Mouse (Mus musculus): ENCODE measurements around the gene Kif26b. TPM values are rescaled to one million over a fixed set of nuclear protein-coding genes. Genes with fewer than 3 reads are reported as not detected.

Gene Kif26b
- polyA plus RNA-seq, 1 experiment from 2014 or later: 1.8 TPM

Other genes starting within 250 kb of the Kif26b start
- 107 and 139 TPM in 2 replicates for gene Cox20, start 210.0 kb upstream of the Kif26b start, polyA plus RNA-seq (2015; fragmentation: Nextera tagmentation; extraction: Ambion mirVana)
- 110 and 162 TPM in 2 replicates for gene Hnrnpu, start 191.3 kb upstream of the Kif26b start, polyA plus RNA-seq (2015; fragmentation: Nextera tagmentation; extraction: Ambion mirVana)
- 5.7 and 6.6 TPM in 2 replicates for gene Efcab2, start 123.0 kb upstream of the Kif26b start, polyA plus RNA-seq (2015; fragmentation: Nextera tagmentation; extraction: Ambion mirVana)

All from stomach, embryonic 16.5 days (tissue).